Mouse (Mus musculus) liver, embryonic 11.5 days (tissue): Measurements from ENCODE around the gene Paxbp1. TPM values are rescaled to one million over a fixed set of nuclear protein-coding genes. Genes with fewer than 3 reads are reported as not detected.
"Not testable (repeated sequence)": the region's sequence is repeated elsewhere in the genome, so short reads cannot be mapped to it uniquely, and the experiment has no call there.

ENCODE experiments used
- ATAC-seq: fragments of 200-750 bp; cut with Nextera tagmentation; replicated peaks from 2 replicates; pipeline ENCODE4 v1.8.0; 2017; ENCODE audit warnings: moderate number of reproducible peaks, mild to moderate bottlenecking, moderate TSS enrichment, moderate library complexity; ENCODE audit not compliant: low FRiP score
- DNase-seq: peaks from one replicate; pipeline ENCODE4 v3.0.0-alpha.2; 2017; ENCODE audit warnings: low spot score
- H3K27ac ChIP-seq: fragments of 300-500 bp; sonication (generic); 2 replicates; pipeline ENCODE4 v1.5.1; 2014; ENCODE audit warnings: mild to moderate bottlenecking, low read depth, low read length, control low read depth
- H3K27me3 ChIP-seq: fragments of 300-500 bp; sonication (generic); replicated peaks from 2 replicates; pipeline ENCODE4 v1.6.1; 2014; ENCODE audit warnings: low read length, mixed read lengths; ENCODE audit not compliant: control insufficient read depth, insufficient read depth
- H3K36me3 ChIP-seq: fragments of 300-500 bp; sonication (generic); 2 replicates; pipeline ENCODE4 v1.6.1; 2014; ENCODE audit warnings: mild to moderate bottlenecking, low read length, moderate library complexity, mixed read lengths; ENCODE audit not compliant: control insufficient read depth, insufficient read depth
- H3K4me1 ChIP-seq: fragments of 300-500 bp; sonication (generic); replicated peaks from 2 replicates; pipeline ENCODE4 v1.6.1; 2014; ENCODE audit warnings: low read length, mixed read lengths; ENCODE audit not compliant: control insufficient read depth, insufficient read depth
- H3K4me2 ChIP-seq: fragments of 300-500 bp; sonication (generic); 2 replicates; pipeline ENCODE4 v1.6.1; 2014; ENCODE audit warnings: mild to moderate bottlenecking, control low read depth, moderate library complexity
- H3K4me3 ChIP-seq: fragments of 300-500 bp; sonication (generic); 2 replicates; pipeline ENCODE4 v1.5.1; 2014; ENCODE audit warnings: low read depth, low read length, control low read depth
- H3K9ac ChIP-seq: fragments of 300-500 bp; sonication (generic); 2 replicates; pipeline ENCODE4 v1.6.1; 2014; ENCODE audit warnings: low read depth, low read length, control low read depth
- H3K9me3 ChIP-seq: fragments of 300-500 bp; sonication (generic); 2 replicates; pipeline ENCODE4 v1.6.1; 2016; ENCODE audit warnings: low read length, inconsistent platforms, mixed read lengths; ENCODE audit not compliant: control insufficient read depth
- WGBS: fragments of 180-500 bp; shearing (Covaris S2); extraction: QIAGEN DNeasy Blood & Tissue Kit; methylation state at CpG from one replicate; pipeline ENCODE4 v1.1.7; 2014; 5-methylcytosine and 5-hydroxymethylcytosine counted together
- polyA plus RNA-seq: library from polyadenylated mRNA; unstranded; fragments of >200 nt; fragmentation: Nextera tagmentation; extraction: Ambion mirVana; gene quantifications from 2 replicates; pipeline ENCODE4 v1.2.1, GENCODE M21; 2014

Paxbp1 gene
- polyA plus RNA-seq, 1 experiment from 2014 or later: 61.1 TPM

DNA sequence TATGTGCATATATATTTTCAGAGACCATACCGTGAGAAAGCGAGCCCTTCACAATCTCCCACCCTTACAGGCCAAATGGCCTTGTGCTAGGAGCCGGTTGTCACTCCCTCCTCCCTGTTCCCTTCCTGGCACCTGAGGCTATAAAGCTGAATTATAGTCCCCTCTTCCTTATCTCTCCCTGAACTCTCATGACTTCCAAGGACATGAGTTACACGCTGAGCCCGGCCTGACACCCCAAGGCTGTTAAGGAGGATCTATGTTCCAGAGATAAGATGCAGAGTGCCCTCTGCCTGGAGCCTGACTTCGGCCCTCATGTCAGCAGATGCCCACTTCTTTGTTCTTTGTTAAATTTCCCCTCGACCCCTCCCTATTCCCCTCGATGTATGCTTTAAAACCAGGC, 31.1 kb upstream of the Paxbp1 start:
- H3K36me3 ChIP-seq, H3K27me3 ChIP-seq, H3K4me2 ChIP-seq, H3K27ac ChIP-seq, H3K4me1 ChIP-seq, DNase-seq, H3K9ac ChIP-seq, H3K4me3 ChIP-seq, ATAC-seq, H3K9me3 ChIP-seq: not testable (repeated sequence)
- 75% methylated on average over 8 of the region's 8 CpGs for whole genome bisulfite sequencing

DNA sequence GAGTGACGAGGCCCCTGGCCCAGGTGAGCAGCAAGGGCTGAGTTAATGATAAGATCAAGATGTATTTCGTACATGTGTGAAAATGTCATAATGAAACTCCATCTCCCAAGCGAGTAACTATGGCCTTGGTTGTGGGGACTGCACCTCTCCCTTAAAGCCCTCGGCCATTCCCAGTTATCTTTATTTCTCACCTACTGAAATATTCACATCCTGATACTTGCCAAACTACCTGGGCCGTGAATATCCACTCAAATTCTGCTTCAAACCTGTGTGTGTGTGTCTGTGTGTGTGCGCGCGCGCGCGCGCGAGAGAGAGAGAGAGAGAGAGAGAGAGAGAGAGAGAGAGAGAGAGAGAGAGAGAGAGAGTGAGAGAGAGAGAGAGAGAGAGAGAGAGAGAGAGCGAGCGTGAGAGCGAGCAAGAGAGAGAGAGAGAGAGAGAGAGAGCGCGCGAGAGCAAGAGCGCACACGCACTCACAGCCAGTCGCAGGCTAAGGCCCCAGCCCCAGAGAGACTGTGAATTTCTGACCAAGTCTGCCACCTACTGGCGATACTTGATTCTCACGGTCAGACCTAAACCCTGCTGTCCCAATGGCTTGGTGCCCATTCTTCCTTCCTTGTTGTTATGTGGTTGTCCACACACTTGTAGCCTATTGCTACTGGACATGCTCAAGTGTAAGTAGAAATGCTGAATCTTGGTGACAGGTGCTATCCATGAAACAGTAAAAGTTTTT, 29.0 kb upstream of the Paxbp1 start:
- H3K4me1 ChIP-seq: no peaks in the 10 kb centered on the region
- WGBS: 44% methylated on average over 22 of the region's 24 CpGs

DNA sequence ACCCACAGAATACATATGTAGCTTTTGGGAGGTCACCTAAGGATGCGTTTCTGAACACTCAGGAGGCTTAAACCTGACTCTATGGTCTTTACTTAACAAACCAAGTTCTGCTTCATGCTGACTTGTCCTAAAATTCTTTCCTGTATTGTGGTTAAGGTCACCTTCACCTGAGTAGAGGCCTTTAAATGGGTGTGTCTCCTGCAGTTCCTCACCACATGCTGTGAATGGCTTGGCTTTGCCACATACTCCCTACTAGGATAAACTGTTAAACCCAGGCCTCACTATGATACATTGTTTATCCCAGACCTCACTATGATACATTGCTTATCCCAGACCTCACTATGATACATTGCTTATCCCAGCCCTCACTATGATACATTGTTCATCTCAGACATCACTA, 27.9 kb upstream of the Paxbp1 start:
- Histone ChIP-seq H3K4me3 (no peak overlapping the region), H3K27me3 (no peaks in the 10 kb centered on the region; the same call in 1 of the 2 replicates), H3K4me2 (no peak overlapping the region), H3K9me3 (no peaks in the 10 kb centered on the region), H3K36me3 (no peaks in the 10 kb centered on the region), H3K27ac (no peak overlapping the region), H3K9ac (no peak overlapping the region), H3K4me1 (no peaks in the 10 kb centered on the region)
- DNase-seq (no peak), ATAC-seq (no peak)
- 89% methylated on average over 1 of the region's 1 CpGs for WGBS

More for the DNA sequence above, 29.0 kb upstream of the Paxbp1 start:
- Histone ChIP-seq H3K27ac (no peak overlapping the region), H3K27me3 (no peaks in the 10 kb centered on the region; the same call in 1 of the 2 replicates), H3K4me2 (peak overlapping the region; percentile 35), H3K4me3 (0 out of 2 replicates have a peak overlapping the region, but pooled peaks have one; percentile 10), H3K36me3 (no peaks in the 10 kb centered on the region), H3K9me3 (no peaks in the 10 kb centered on the region), H3K9ac (no peak overlapping the region)
- DNase-seq: peak; percentile 75
- ATAC-seq: peak; percentile 90

DNA sequence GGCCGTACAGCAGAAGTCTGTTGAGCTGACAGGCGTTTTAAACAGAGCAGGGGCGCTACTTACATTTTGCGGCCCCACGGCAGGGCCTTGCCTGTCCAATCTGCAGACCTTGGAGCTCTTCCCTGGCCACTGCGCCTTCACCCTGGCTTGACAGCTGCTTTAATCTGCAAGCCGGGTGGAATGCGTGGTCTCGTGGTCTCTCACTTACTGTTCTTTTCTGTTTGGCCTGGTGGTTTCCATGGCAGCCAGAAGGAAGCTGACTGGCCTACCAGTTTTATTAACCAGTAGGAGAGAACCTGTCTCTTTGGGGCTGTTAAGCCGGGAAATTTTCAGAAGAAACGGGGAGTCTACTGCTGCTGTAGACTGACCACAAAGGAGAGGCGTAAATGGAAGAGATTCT, 24.6 kb upstream of the Paxbp1 start:
- H3K4me2 ChIP-seq: no peak overlapping the region
- H3K4me3 ChIP-seq: no peak overlapping the region
- H3K27me3 ChIP-seq: no peaks in the 10 kb centered on the region; the same call in 1 of the 2 replicates
- no peak overlapping the region for H3K27ac ChIP-seq
- DNase-seq: no peak
- no peak overlapping the region for H3K9ac ChIP-seq
- H3K9me3 ChIP-seq: no peaks in the 10 kb centered on the region
- no peaks in the 10 kb centered on the region for H3K36me3 ChIP-seq
- H3K4me1 ChIP-seq: no peaks in the 10 kb centered on the region
- 48% methylated on average over 12 of the region's 12 CpGs for WGBS
- ATAC-seq: no peak

DNA sequence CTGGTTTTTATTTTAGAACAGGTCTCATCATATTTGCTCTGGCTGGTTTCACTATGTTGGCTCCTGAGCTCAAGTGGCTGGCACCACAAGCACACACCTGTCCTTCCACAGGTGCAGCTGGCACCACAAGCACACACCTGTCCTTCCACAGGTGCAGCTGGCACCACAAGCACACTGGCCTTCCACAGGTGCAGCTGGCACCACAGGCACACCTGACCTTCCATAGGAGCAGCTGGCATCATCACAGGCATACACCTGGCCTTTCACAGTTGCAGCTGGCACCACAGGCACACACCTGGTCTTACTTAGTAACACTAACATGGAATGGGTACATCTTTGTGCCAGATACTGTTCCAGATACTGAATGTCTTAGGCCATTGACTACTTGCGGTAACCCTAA, 22.8 kb upstream of the Paxbp1 start:
- 100% methylated on average over 1 of the region's 1 CpGs for WGBS
- Histone ChIP-seq H3K4me2 (no peak overlapping the region), H3K27ac (no peak overlapping the region), H3K9me3 (no peaks in the 10 kb centered on the region), H3K4me1 (no peaks in the 10 kb centered on the region), H3K4me3 (no peak overlapping the region), H3K9ac (no peak overlapping the region), H3K36me3 (no peaks in the 10 kb centered on the region), H3K27me3 (no peaks in the 10 kb centered on the region; the same call in 1 of the 2 replicates)
- ATAC-seq (no peak), DNase-seq (no peak)

DNA sequence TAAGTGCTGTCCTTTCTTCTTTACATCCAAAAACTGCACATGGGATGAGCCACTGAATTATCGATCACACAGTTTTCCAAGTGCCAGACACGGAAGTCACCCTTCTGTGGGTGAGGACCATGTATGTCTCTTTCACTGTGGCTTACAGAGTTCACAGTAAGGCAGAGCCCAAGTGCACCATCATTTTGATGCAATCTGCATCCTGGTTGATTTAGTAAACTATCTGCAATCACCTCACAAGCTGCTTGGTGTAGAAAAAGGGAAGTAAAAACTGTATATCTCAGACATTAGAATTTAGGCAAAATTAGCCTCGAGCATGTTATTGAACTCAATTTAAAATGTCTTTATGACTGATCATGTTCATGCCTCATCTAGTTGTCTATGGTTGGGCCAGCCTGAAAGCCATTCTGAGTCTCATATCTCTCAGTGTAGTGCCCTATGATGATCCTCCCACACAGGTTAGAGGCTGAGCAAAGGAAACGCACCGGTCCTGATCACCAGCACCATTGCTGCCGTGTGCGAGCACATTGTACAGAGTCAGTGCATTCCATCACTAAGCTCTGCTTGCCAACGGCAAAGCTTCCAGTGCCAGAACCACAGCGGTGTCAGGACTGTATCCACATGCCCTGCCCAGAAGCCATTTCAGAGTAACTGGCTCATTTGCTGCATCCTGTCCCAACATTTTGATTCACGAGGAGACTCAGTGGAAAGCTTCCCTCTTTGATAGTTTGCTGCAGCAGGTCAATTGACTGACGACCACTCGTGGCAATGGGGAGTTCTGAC, 20.4 kb upstream of the Paxbp1 start:
- Histone ChIP-seq H3K9ac (no peak overlapping the region), H3K27me3 (no peaks in the 10 kb centered on the region; the same call in 1 of the 2 replicates), H3K27ac (no peak overlapping the region), H3K4me3 (no peak overlapping the region), H3K4me1 (no peaks in the 10 kb centered on the region), H3K9me3 (no peaks in the 10 kb centered on the region), H3K4me2 (no peak overlapping the region), H3K36me3 (no peaks in the 10 kb centered on the region)
- ATAC-seq (no peak), DNase-seq (no peak)
- WGBS: 73% methylated on average over 12 of the region's 12 CpGs

DNA sequence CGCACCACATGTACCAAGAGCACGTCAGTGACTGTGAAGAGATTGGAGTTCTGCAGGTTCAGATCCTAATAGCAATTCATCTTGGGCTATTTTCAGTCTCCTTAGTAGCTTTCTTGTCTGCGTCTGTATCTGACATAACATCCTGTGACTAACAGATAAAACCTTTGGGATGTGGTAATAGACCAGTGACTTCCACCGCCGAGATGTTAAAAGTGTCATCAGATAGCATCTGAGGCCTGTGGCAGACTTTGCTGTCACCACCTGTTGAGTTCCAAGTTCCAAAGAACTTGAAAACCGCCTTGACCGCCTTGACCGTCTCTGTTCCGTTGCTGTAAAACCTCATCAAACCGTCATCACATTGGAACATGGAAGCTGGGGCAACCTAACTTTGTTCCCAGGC, 19.4 kb upstream of the Paxbp1 start:
- no peaks in the 10 kb centered on the region for H3K36me3 ChIP-seq
- no peak overlapping the region for H3K9ac ChIP-seq
- no peak overlapping the region for H3K4me3 ChIP-seq
- H3K4me1 ChIP-seq: no peaks in the 10 kb centered on the region
- no peaks in the 10 kb centered on the region for H3K9me3 ChIP-seq
- no peaks in the 10 kb centered on the region for H3K27me3 ChIP-seq
- no peak overlapping the region for H3K27ac ChIP-seq
- DNase-seq (no peak), ATAC-seq (no peak)
- 76% methylated on average over 10 of the region's 10 CpGs for WGBS
- no peak overlapping the region for H3K4me2 ChIP-seq

DNA sequence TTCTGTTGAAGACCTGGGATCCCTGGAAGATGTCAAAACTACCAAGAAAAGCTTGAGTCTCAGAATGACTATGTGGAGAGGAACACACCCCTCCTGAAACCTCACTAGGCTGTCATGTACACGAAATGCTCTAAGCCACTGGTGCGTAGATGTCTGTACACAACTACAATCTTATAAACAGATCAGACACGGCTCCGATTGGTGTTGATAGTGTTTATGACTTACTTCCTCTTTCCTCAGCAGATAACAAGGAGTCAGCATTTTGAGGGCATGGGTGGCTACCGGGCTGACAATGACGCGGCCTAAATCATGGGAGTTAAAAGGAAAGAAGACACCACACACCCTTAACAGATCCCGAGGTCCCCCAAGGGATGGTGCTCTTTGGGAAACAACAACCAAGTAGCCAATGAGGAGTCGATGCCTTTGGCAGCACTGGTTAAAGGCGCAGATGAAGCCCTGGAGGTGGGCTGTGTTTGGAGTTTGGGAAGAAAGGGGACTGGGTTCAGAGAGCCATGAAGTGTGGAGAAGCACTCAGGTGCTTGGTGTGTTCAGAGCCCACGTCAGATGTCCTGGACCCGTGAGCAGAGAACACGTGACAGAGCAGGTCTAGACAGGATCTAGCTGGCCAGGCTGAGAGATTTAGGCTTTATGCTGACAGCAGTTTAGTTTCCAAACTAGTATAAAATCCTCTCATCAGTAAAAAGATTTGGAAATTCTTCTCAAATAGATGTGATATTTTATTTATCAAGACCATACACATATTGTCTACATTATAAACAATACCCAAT, 17.4 kb upstream of the Paxbp1 start:
- Histone ChIP-seq H3K27me3 (no peaks in the 10 kb centered on the region), H3K4me1 (no peaks in the 10 kb centered on the region; the same call in 1 of the 2 replicates), H3K27ac (no peak overlapping the region), H3K9ac (no peak overlapping the region), H3K4me3 (no peak overlapping the region), H3K4me2 (no peak overlapping the region), H3K9me3 (no peaks in the 10 kb centered on the region), H3K36me3 (no peaks in the 10 kb centered on the region)
- no peak for DNase-seq
- no peak for ATAC-seq
- 53% methylated on average over 13 of the region's 13 CpGs for WGBS
